Mouse (Mus musculus): ENCODE measurements around the gene Gja10.

DNA sequence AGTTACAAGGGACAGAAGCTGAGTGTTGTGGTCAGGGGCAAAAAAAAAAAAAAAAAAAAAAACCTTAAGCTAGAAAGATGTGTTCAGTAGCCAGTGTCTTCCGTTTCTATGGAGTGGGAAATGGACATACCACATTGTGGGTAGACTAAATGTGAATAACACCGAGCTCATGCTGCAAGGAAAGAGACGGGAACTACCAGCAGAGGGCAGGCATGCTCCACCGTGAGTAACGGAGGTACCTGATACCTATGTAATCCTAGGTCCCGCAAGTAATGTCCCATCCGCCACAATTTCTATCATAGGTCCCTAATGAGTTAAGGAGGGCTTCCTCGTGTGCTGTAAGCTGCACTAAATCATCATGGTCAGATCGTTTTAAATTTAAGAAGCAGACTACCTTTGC is 16.0 kb downstream of the Gja10 start:
- TF ChIP-seq POLR2A (IDR thresholded peaks at IDR 0.05; ENCODE audit: borderline replicate concordance, insufficient read depth, low read length) (no peak), CTCF (IDR thresholded peaks at IDR 0.05; ENCODE audit: borderline replicate concordance, insufficient read depth, low read depth, low read length) (peak; percentile 80)

Data from cerebellum, adult 2 months (tissue).